Mouse (Mus musculus): ENCODE data around the gene Prg2. TPM values are rescaled to one million over a fixed set of nuclear protein-coding genes. Genes with fewer than 3 reads are reported as not detected.

The Prg2 gene
- polyA plus RNA-seq, 1 experiment: 0.16 TPM

- TF ChIP-seq CTCF (IDR thresholded peaks at IDR 0.05; ENCODE audit: borderline replicate concordance, extremely low read depth, insufficient read depth, insufficient read length) (no peak), POLR2A (IDR thresholded peaks at IDR 0.05; ENCODE audit: borderline replicate concordance, extremely low read depth, insufficient read depth, insufficient read length, poor library complexity, severe bottlenecking) (no peak)
- DNase-seq (ENCODE audit: low read depth): peak; percentile 34
Observed at GRCm38 (mm10) chr2:84962906-84963507, 17.3 kb upstream of the Prg2 start.

- TF ChIP-seq POLR2A (IDR thresholded peaks at IDR 0.05; ENCODE audit: borderline replicate concordance, extremely low read depth, insufficient read depth, insufficient read length, poor library complexity, severe bottlenecking) (no peak), CTCF (IDR thresholded peaks at IDR 0.05; ENCODE audit: borderline replicate concordance, extremely low read depth, insufficient read depth, insufficient read length) (no peak)
- no peak for DNase-seq (ENCODE audit: low read depth)
Observed at GRCm38 (mm10) chr2:84964111-84964801, 16.0 kb upstream of the Prg2 start.

- TF ChIP-seq POLR2A (IDR thresholded peaks at IDR 0.05; ENCODE audit: borderline replicate concordance, extremely low read depth, insufficient read depth, insufficient read length, poor library complexity, severe bottlenecking) (no peak), CTCF (IDR thresholded peaks at IDR 0.05; ENCODE audit: borderline replicate concordance, extremely low read depth, insufficient read depth, insufficient read length) (no peak)
Observed at GRCm38 (mm10) chr2:84967318-84967991, 12.8 kb upstream of the Prg2 start.

GRCm38 (mm10) chr2:84975580-84975979 is 4.7 kb upstream of the Prg2 start:
- no peak for DNase-seq (ENCODE audit: low read depth)
- TF ChIP-seq POLR2A (IDR thresholded peaks at IDR 0.05; ENCODE audit: borderline replicate concordance, extremely low read depth, insufficient read depth, insufficient read length, poor library complexity, severe bottlenecking) (no peak), CTCF (IDR thresholded peaks at IDR 0.05; ENCODE audit: borderline replicate concordance, extremely low read depth, insufficient read depth, insufficient read length) (no peak)

More at GRCm38 (mm10) chr2:84967318-84967991, 12.8 kb upstream of the Prg2 start:
- DNase-seq (ENCODE audit: low read depth): no peak

- TF ChIP-seq POLR2A (IDR thresholded peaks at IDR 0.05; ENCODE audit: borderline replicate concordance, extremely low read depth, insufficient read depth, insufficient read length, poor library complexity, severe bottlenecking) (no peak), CTCF (IDR thresholded peaks at IDR 0.05; ENCODE audit: borderline replicate concordance, extremely low read depth, insufficient read depth, insufficient read length) (no peak)
- no peak for DNase-seq (ENCODE audit: low read depth)
Observed at GRCm38 (mm10) chr2:84987930-84988329, 7.7 kb downstream of the Prg2 start, which contains the start of gene Prg3. TSS of gene Prg3 (plus strand) at chr2:84988215.

- no peak for DNase-seq (ENCODE audit: low read depth)
- TF ChIP-seq CTCF (IDR thresholded peaks at IDR 0.05; ENCODE audit: borderline replicate concordance, extremely low read depth, insufficient read depth, insufficient read length): no peak
- no peak for TF ChIP-seq POLR2A (IDR thresholded peaks at IDR 0.05; ENCODE audit: borderline replicate concordance, extremely low read depth, insufficient read depth, insufficient read length, poor library complexity, severe bottlenecking)
Observed at GRCm38 (mm10) chr2:84996376-84996775, 16.1 kb downstream of the Prg2 start.

GRCm38 (mm10) chr2:84999486-85000181 is 19.4 kb downstream of the Prg2 start:
- TF ChIP-seq CTCF (IDR thresholded peaks at IDR 0.05; ENCODE audit: borderline replicate concordance, extremely low read depth, insufficient read depth, insufficient read length): no peak
- TF ChIP-seq POLR2A (IDR thresholded peaks at IDR 0.05; ENCODE audit: borderline replicate concordance, extremely low read depth, insufficient read depth, insufficient read length, poor library complexity, severe bottlenecking): no peak
- DNase-seq (ENCODE audit: low read depth): no peak

GRCm38 (mm10) chr2:85001497-85001896 is 21.2 kb downstream of the Prg2 start:
- TF ChIP-seq POLR2A (IDR thresholded peaks at IDR 0.05; ENCODE audit: borderline replicate concordance, extremely low read depth, insufficient read depth, insufficient read length, poor library complexity, severe bottlenecking) (no peak), CTCF (IDR thresholded peaks at IDR 0.05; ENCODE audit: borderline replicate concordance, extremely low read depth, insufficient read depth, insufficient read length) (no peak)
- DNase-seq (ENCODE audit: low read depth): no peak

GRCm38 (mm10) chr2:85002575-85002974 is 22.3 kb downstream of the Prg2 start:
- no peak for DNase-seq (ENCODE audit: low read depth)
- TF ChIP-seq POLR2A (IDR thresholded peaks at IDR 0.05; ENCODE audit: borderline replicate concordance, extremely low read depth, insufficient read depth, insufficient read length, poor library complexity, severe bottlenecking): no peak

GRCm38 (mm10) chr2:85004341-85004740 is 24.1 kb downstream of the Prg2 start:
- DNase-seq (ENCODE audit: low read depth): no peak
- TF ChIP-seq CTCF (IDR thresholded peaks at IDR 0.05; ENCODE audit: borderline replicate concordance, extremely low read depth, insufficient read depth, insufficient read length) (no peak), POLR2A (IDR thresholded peaks at IDR 0.05; ENCODE audit: borderline replicate concordance, extremely low read depth, insufficient read depth, insufficient read length, poor library complexity, severe bottlenecking) (no peak)

- TF ChIP-seq POLR2A (IDR thresholded peaks at IDR 0.05; ENCODE audit: borderline replicate concordance, extremely low read depth, insufficient read depth, insufficient read length, poor library complexity, severe bottlenecking): no peak
- no peak for TF ChIP-seq CTCF (IDR thresholded peaks at IDR 0.05; ENCODE audit: borderline replicate concordance, extremely low read depth, insufficient read depth, insufficient read length)
- no peak for DNase-seq (ENCODE audit: low read depth)
Observed at GRCm38 (mm10) chr2:85006600-85006999, 26.3 kb downstream of the Prg2 start.
